Mouse (Mus musculus) left cerebral cortex, postnatal 36 days (tissue): ENCODE measurements around the gene B9d2. TPM values are rescaled to one million over a fixed set of nuclear protein-coding genes. Genes with fewer than 3 reads are reported as not detected.

Experiments used
- DNase-seq, 2 experiments: peaks; one replicate each; pipeline ENCODE4 v3.0.0; 2021 to 2022; ENCODE audit warnings: low spot score in 2 of 2, mixed read lengths in 1 of 2
- intact Hi-C: fragments of 180-260 bp; cut with DNase I; formaldehyde crosslinking; loops from one replicate; pipeline ENCODE4 v1.15.1; 2025
- total RNA-seq, 2 experiments: library from RNA; stranded (reverse); gene quantifications; 2 replicates each; pipeline ENCODE4 v1.2.3; 2021

The B9d2 gene
- total RNA-seq, 2 experiments from 2014 or later, result 23.7 to 28.9 TPM

DNA sequence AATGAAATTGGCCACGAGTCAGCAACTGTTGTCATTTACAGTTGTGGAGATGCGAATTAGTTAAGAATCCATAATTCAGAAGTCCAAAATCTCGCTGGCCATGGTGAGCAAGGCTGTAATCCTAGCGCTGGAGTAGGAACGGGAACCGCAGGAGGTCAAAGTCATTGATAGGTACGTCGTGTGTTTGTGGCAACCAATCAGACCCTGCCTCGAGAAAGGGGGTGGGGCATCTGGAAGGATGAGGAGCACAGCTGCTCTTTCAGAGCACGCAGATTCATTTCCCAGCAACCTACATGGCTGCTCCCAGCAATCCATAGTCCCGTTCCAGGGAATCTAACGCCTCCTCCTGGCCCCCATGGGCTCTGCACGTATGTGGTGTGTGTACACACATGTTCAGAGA is 19.3 kb downstream of the B9d2 start:
- no peak for DNase-seq
- intact Hi-C loops, result no loop called here

DNA sequence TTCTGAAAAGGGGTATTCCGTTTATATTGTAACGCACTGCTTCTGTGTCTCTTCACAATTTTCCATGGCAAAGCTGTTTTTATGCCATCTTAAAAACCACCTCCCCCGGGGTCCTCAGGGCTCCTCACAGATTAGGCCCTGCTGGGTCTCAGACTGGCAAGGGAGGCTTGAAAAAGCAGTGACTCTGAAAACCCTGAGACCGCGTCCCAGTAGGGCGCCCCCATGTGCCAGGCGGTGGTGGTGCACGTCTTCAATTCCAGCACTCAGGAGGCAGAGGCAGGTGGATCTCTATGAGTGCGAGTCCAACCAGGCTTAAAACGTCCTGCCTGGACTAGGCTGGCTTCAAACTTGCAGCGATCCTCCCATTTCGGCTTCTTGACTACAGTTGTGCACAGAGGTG is 20.2 kb downstream of the B9d2 start:
- intact Hi-C loops, result no loop called here
- DNase-seq, result no peak

DNA sequence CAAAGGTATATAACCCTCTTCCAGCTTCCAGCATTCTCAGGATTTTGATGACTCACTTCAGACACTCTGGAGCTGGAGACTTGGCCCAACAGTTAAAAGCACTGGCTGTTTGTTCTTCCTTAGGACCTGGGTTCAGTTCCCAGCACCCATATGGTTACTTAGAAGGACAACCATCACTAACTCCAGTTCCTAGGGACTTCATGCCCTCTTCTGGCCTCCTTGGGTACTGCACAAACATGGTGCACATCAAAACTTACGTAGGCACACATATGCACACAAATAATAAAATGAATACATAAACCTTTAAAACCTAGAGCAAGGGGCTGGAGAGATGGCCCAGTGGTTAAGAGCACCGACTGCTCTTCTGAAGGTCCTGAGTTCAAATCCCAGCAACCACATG is 21.8 kb downstream of the B9d2 start:
- intact Hi-C loops, result no loop called here
- DNase-seq, result no peak

DNA sequence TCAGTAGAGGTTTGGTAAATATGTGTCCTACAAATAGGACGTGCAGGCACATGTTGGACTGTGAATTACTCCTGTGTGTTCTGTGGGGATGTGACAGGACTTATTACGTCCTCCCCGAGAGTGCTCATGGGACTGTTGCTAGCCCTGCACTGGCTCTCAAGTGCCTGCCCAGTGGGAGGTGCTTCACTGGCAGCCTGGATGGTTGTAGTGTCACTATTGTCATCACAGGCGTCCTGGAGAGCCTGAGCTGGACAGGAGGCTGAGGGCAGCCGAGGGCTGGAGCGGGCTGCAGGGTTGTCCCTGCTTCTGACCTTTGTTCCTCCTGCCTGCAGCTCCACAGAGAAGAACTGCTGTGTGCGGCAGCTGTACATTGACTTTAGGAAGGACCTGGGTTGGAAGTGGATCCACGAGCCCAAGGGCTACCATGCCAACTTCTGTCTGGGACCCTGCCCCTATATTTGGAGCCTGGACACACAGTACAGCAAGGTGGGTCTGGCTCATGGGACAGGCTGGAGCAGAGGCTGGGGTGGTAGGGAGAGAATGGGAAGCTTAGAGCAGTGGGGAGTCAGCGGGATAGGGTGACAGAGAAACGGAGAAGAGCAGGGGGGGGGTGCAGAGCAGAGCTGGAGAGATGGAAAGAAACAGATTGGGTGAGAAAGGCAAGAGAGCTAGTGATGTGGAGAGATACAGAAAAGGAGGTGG is 23.4 kb downstream of the B9d2 start:
- DNase-seq, result no peak
- intact Hi-C loops, result no loop called here

DNA sequence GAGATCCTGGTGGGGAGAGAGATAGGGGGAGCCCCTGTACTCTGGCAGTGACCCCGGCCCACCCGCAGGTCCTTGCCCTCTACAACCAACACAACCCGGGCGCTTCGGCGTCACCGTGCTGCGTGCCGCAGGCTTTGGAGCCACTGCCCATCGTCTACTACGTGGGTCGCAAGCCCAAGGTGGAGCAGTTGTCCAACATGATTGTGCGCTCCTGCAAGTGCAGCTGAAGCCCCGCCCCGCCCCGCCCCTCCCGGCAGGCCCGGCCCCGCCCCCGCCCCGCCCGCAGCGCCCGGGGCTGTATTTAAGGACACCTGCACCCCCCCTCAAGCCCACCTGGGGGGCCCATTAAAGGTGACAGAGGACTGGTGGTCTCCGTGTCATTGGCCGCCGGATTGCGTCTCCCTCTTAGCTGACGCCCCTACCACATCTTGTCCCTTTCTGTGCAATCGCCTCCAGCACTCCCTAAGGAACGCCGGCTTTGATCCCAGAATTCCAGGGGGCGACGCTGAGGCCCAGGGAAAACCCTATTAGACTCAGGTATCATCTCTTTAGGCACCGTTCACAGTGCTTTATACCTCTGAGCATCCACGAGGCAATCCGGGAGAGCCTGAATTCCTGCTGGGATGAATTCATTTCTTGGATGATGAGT is 24.3 kb downstream of the B9d2 start:
- intact Hi-C loops, result no loop called here
- DNase-seq, result no peak

DNA sequence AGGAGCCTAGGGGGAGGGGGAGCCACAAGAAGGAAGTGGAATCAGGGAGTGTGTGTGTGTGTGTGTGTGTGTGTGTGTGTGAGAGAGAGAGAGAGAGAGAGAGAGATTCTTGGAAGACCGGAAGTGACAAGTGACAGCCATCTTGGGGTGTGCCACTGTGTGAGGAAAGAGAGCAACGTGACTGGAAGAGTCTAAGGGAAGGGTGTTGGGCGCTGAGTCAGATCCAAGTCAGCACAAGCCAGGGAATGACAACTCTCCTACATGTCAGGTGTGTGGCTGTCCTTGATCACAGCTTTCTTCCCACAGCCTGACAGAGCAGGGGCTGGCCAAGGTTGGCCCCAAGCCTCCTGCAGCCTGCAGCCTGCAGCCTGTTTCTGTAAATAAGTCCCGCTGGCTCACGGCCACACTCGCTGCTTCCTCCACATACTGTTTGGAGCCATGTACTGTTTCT is 25.2 kb downstream of the B9d2 start:
- intact Hi-C loops, result no loop called here

DNA sequence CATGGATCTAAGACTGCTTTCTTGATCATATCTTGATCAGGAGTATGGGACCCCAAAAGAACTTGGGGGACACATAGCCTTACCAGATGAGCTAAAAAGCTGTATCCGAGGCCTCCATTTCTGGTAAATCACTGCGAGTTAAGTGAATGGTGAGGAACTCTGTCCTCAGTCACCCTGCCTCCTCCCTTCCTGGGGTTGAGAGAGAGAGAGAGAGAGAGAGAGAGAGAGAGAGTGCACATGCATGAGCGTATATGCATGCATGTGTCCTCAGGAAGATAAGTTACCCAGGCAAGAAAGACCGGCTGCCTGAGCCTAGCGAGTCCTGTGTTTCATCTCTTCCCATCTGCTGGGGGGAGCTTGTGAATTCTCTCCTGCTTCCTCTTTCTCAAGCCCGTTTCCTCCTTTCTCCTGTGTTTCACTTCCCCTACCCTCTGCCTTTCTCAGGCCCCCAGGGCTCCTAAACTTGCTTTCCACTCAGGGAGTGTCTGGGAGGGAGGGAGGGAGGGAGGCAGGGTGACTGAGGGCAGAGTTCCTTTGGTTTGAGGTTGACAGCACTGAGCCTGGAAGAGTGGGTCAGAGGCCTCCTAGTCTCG is 26.1 kb downstream of the B9d2 start:
- intact Hi-C loops, result no loop called here
- no peak for DNase-seq

More for the DNA sequence above, 25.2 kb downstream of the B9d2 start:
- DNase-seq, result peak in 1 of 2 experiments; percentile 58

DNA sequence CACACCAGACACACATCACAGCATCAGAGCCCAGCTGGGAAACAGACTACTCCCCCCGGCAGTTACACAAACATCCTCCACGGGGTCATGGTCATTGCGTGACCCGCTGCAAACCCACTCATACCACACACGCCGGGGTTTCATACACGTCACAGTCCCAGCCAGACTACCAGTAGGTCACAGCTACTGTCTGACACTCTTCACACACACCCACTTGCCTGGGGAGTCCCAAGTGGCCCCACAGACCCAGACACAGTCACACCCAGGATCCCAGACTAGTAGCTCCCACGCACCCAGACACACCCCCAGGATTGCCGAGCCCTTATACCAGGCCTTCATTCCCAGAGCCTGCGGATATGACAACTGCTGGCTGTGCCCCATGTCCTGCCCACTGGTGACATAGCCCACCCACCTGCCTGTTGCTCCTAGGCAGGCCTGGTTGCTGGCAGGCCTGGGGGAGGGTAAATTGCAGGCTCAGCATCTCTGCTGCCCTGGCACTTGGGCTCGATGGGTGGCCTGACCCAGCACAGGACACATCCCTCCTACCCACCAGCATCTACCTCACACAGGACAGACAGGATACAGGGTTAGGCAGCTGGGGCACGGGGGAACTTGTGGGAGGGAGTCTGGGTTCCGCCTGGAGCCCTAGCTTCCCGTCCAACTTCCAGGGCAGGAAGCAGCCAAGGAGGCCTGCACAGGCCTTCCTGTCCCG is 27.2 kb downstream of the B9d2 start:
- intact Hi-C loops, result no loop called here
- no peak for DNase-seq

DNA sequence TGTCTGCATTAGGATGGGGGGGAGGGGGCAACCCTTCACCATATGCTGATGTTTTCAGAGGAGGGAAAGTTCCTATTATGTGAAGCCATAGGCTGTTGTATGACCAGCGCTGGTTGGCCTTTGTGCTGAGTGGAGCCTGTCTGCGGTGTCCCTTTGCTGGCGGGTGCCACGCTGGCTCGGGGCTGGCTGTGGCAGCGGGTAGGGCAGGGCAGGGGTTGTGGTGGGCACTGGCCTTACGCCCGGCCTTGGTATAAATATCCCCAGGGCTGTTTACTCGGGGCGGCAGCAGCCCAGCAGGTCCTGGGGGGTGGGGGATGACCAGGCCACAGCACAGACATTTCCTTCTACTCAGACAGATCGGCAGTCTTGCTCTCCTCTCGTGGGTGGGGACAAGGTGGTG is 29.4 kb downstream of the B9d2 start:
- intact Hi-C loops, result no loop called here
- DNase-seq, result peak in 1 of 2 experiments; percentile 30

DNA sequence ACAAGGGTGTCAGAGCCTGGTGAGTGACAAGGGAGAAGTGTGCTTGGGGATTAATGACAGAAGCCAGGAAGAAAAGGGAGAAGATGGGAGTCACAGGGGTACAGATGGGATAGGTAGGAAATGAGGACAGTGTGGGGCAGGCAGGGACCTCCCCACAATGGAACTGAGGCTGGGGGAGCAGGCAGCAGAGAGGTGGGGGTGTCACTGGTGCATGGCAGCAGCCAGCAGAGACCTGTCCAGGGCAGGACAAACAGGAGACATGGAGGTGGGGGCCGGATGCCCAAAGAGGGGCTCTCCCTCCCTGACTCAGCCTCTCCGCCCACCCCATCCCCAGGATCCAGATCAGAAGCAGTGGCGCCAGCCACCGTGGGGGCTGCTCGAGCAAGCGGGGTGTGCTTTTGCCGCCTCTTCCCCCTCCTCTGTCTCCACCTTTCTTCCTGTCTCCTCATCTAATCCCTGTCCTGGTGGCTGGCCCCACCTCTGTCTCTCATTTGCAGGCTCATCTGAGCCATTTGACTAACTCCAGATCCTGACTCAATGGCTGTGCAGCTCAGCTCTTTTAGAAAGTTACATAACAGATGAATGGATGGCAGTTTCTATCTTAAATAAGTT is 30.0 kb downstream of the B9d2 start:
- DNase-seq, result peak; percentile 58 to 71
- intact Hi-C loops, result no loop called here

DNA sequence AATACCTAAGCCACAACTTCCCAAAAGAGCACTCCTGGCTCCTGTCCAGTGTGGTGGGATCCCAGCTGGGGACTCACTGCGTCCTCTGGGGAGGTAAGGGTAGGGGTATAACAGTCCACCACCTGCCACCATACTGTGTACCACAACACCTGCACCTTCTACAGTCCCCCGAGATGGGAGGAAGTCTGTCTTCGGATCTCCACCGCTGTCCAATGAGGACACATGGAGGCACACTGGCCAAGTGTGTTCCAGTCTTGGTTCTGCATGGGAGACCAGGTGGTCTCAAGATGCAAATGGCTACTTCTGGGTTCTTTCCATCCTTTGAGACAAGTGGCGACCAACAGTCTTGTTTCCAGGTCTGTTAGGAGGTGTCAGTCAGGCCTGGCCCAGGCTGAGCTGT is 30.6 kb downstream of the B9d2 start:
- DNase-seq, result peak in 1 of 2 experiments; percentile 27
- intact Hi-C loops, result no loop called here

DNA sequence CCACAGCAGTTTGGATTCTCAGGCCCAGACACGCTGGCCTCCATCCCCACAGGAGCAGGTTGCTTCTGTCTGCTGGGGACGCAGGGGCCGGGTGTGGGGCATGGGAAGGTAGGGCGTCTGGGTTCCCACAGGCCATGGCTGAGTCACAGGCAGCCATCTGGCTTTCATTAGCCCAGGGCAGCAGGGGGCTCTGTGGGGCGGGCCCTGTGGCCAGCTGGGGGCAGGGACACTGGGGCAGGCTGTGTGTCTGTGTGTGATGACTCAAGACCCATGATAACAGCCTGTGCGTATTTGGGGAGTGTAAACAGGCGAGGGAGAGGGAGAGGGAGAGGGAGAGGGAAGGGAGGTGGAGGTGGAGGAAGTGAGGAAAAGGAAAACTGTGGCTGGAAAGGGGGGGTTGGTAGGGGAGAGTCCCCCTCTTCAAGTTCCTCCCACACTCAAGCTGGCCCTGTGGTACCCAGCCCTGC is 31.2 kb downstream of the B9d2 start:
- peak; percentile 42 to 44 for DNase-seq
- intact Hi-C loops, result no loop called here

DNA sequence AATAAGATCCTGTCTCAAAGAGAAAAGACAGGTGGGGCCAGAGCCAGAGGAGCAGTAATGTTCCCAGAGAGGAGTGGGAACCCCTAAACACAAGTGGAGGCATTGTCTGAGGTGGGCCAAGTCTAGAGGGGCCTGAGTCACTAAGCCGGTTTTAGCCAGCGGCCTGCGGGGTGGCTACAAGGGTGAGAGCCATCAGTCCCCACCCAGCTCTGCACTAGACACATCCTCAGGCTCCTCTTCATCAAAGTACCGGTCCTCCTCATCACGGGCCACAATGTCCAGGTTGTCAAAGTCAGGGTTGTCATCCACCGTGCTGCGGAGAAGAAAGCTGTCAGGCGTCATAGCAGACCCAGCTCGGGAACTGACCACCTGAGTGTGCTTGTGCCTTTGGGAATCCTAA is 32.2 kb downstream of the B9d2 start:
- intact Hi-C loops, result no loop called here

DNA sequence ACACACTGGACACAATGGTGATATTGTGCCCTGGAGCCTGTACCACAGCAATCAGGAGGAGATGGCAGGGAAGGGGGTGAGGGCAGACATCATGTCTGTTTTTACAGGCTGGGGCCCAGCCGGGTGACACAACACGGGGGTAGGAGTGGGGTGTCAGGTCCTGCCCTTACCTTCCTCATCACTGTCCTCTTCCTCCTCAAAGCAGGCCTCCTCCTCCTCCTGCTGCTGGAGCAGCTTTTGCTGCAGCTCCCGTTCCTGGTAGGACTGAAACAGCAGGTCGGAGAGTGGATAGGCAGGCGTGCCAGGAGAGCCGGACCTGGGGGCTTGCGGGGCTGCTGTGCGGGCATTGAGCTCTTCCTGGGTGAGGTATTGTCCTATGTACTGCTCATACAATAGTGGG is 34.0 kb downstream of the B9d2 start:
- DNase-seq, result no peak
- intact Hi-C loops, result no loop called here

More for the DNA sequence above, 32.2 kb downstream of the B9d2 start:
- DNase-seq, result no peak

DNA sequence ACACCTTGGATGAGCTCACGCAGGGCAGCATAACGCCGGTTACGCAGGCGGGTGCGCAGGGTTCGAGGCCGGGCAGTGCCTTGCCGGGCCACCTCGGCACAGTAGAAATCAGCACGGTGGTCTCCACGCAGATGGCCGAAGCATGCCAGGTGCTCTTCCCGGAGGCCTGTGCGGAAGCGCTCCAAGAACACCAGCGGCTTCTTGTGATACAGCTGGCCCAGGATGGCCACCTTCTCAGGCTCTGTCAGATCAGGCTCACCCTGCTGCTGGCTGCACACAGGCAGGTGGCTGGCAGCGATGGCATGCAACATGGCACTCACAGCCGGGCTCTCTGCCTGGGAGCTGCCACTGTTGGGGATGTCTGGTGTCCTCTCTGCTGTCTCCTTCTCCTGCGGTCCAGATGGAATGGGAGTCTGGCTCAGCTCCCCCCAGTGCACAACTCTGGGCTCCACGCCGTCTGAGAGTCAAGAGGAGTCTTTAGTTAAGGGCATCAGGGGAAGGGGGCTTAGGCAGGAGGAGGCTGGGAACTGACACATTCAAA is 35.2 kb downstream of the B9d2 start:
- intact Hi-C loops, result loop anchor here (5.0 kb wide), 1 partner anchor 34 kb away; the partner anchor contains the start of gene B9d2
- DNase-seq, result no peak

DNA sequence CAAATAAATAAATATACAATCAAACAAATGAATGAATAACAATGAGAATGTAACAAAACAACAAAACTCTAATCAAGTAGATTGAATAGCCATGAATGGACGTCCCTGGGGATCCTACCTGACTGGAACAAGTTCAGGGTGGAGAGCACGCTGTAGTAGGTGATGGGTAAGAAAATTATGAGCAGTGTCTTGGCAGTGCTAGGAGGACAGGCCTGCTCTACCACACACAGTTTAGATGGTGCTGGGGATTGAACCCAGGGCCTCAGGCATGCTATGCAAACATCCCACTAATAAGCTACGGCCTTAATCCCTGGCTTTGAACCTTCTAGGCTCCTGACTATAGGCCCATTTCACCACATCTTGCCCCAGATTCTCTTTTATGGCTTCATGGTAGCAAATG is 36.9 kb downstream of the B9d2 start:
- DNase-seq, result no peak
- intact Hi-C loops, result loop anchor here (5.0 kb wide), 1 partner anchor 35 kb away; the partner anchor contains the start of gene B9d2

DNA sequence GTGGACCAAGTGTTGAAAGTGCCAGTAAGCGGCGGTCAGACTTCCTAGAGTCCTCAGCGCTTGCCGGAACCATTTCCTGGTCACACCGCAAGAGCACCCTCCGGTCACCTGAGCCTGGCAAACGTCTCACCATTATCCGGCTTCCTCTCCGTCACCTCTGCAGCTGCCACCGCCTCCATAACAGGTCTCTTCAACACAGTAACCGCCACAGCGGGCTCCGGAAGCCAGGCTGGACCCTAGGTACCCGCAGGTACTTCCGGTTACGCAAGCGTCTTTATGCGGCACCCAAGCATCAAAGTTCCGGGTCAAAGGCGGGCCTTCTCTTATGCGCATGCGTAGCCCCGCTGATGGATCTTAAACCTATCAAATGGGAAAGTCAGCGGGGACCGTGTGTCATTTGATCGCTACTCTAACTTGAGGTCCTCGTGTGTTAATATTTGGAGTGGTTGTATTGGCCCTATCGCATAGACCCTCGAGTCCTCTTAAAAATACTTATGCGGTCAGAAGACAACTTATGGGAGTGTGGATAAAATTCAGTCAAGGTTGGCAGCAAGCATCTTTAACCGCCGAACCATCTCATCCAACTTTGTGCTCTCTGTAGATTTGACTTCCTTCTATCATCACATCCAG is 38.3 kb downstream of the B9d2 start, which contains the start of gene Ccdc97:
Ccdc97 (minus strand) TSS at position 301 of the 630 bp plus-strand sequence.
- DNase-seq, result peak; percentile 93 to 96
- intact Hi-C loops, result loop anchor here (5.0 kb wide), 1 partner anchor 37 kb away; the partner anchor contains the start of gene B9d2

DNA sequence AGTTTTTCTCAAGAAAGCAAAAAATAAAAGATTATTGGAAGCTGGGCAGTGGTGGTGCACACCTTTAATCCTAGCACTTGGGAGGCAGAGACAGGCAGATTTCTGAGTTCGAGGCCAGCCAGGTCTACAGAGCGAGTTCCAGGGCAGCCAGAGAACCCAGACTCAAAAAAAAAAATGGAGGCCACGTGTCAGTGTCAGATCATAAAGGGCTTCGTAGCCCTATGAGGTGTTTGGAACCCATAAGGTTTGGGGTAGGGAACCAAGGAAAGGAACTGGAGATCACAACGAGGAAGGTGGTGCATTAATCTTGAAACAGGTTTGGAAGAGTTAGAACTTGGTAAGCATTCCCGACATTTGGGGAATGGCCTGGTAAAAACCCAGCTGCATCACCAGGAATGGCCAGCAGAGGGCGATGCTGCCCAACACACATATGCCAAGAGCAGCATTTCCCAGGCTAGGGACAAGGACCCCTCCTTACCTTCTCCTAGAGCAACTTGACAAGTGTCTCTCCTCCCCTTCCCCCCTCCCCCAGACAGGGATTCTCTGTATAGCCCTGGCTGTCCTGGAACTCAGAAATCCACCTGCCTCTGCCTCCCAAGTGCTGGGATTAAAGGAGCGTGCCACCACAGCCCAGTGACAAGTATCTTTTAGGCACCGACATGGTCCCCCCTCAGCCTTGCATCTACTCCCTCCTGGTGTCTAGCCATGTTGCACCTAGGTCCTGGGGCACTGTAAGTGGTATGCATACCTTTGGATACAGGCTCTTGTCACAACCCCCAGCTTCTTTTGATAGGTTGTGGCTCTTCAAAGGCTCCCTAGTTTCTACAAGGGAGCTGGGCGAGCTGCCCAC is 39.4 kb downstream of the B9d2 start:
- peak; percentile 69 to 75 for DNase-seq
- intact Hi-C loops, result loop anchor here (5.0 kb wide), 1 partner anchor 38 kb away; the partner anchor contains the start of gene B9d2
